Mouse (Mus musculus) megakaryocyte, embryonic 14.5 days (primary cell): ENCODE results near the gene Psmb11. TPM values are rescaled to one million over a fixed set of nuclear protein-coding genes. Genes with fewer than 3 reads are reported as not detected.

Experiments used
- H3K27me3 ChIP-seq: replicated peaks from 2 replicates; pipeline ENCODE3; 2012; ENCODE audit warnings: inconsistent platforms
- H3K36me3 ChIP-seq: replicated peaks from 2 replicates; pipeline ENCODE3; 2012; ENCODE audit warnings: low read length, inconsistent platforms, mixed read lengths
- H3K4me1 ChIP-seq: 2 replicates; pipeline ENCODE4 v1.6.1; 2012; ENCODE audit warnings: inconsistent platforms
- H3K4me3 ChIP-seq: replicated peaks from 2 replicates; pipeline ENCODE3; 2012; ENCODE audit warnings: moderate library complexity, mild to moderate bottlenecking, inconsistent platforms
- H3K9me3 ChIP-seq: 2 replicates; pipeline ENCODE4 v1.6.1; 2012; ENCODE audit warnings: inconsistent platforms
- FLI1 ChIP-seq: IDR thresholded peaks from 2 replicates; pipeline ENCODE4 v1.6.1; 2012; ENCODE audit warnings: low read length, inconsistent platforms, mixed read lengths
- GATA1 ChIP-seq: IDR thresholded peaks from 3 replicates; pipeline ENCODE4 v1.6.1; 2012; ENCODE audit warnings: mixed read lengths, low read length, inconsistent platforms, borderline replicate concordance
- polyA plus RNA-seq: library from polyadenylated mRNA; stranded (reverse); fragments of >175 nt; gene quantifications from 2 replicates; pipeline ENCODE4 v1.2.3, GENCODE M21; 2012; ENCODE audit warnings: low replicate concordance; ENCODE audit not compliant: insufficient read depth

Psmb11 gene
- polyA plus RNA-seq, result not detected in 2 replicates

GRCm38 (mm10) chr14:54621133-54621532 is at the start of gene Psmb11:
Psmb11 (plus strand) TSS chr14:54621433.
- Histone ChIP-seq H3K27me3 (peaks cover 21% of the 10 kb centered on the region), H3K4me1 (peaks cover 4% of the 10 kb centered on the region), H3K4me3 (no peak within 1 kb of the TSS), H3K9me3 (no peaks in the 10 kb centered on the region), H3K36me3 (peaks cover 3% of the 10 kb centered on the region)
- TF ChIP-seq FLI1, result no peak
- TF ChIP-seq GATA1, result no peak

- TF ChIP-seq GATA1 (no peak), FLI1 (no peak)
- peaks cover 59% of the 10 kb centered on the region for H3K4me1 ChIP-seq
- H3K9me3 ChIP-seq, result no peaks in the 10 kb centered on the region
- no peak overlapping the region for H3K4me3 ChIP-seq
- peaks cover 62% of the 10 kb centered on the region for H3K27me3 ChIP-seq
- peaks cover 19% of the 10 kb centered on the region for H3K36me3 ChIP-seq
Measured at GRCm38 (mm10) chr14:54572122-54572521, 49.1 kb upstream of the Psmb11 start.

GRCm38 (mm10) chr14:54572790-54573736 is 48.2 kb upstream of the Psmb11 start:
- Histone ChIP-seq H3K4me3 (peak overlapping the region; percentile 38), H3K27me3 (peaks cover 67% of the 10 kb centered on the region), H3K4me1 (peaks cover 68% of the 10 kb centered on the region), H3K36me3 (peaks cover 19% of the 10 kb centered on the region), H3K9me3 (no peaks in the 10 kb centered on the region)
- no peak for TF ChIP-seq GATA1
- no peak for TF ChIP-seq FLI1

GRCm38 (mm10) chr14:54574253-54574652 is 47.0 kb upstream of the Psmb11 start:
- Histone ChIP-seq H3K4me1 (peaks cover 66% of the 10 kb centered on the region), H3K27me3 (peaks cover 64% of the 10 kb centered on the region), H3K9me3 (no peaks in the 10 kb centered on the region), H3K36me3 (peaks cover 13% of the 10 kb centered on the region), H3K4me3 (peak overlapping the region; percentile 38)
- no peak for TF ChIP-seq FLI1
- no peak for TF ChIP-seq GATA1

DNA sequence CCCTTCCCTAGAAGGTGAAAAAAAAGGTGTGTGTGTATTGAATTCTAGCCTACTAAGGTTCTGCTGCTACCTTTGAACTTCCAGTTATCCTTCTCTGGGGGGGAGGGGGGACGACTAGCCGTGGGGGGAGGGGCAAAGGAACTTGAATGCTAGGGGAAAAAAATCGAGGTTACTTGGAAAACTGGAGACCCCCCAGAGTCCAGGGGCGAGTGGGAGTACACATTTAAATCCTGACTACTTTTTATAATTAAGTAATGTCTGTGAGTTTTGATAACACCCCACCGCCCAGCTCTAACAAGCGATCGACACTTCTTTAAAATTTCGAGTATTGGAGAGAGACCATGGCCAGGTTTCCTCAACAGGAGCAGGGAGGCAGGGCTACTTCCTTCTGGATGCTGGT is 46.2 kb upstream of the Psmb11 start:
- H3K4me3 ChIP-seq, result no peak overlapping the region
- H3K9me3 ChIP-seq, result no peaks in the 10 kb centered on the region

DNA sequence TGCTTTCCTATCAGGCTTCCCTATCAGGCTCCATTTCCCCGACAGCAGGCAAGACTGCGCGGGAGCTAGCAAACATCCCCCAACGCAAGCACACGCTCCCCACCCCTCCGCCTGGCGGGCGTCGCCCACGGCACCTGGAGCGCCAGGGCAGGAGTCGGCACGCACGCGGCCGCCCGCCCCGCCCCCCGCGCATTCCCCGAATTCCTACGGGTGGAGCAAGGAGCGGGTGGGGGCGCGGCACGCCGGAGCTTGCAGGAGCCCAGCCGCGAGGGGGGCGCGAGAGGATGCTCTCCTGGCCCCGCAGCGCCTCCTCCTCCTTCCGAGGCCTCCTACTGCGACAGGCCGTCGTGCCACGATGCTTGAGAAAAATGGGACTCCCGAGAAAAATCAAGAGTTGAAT is 45.6 kb upstream of the Psmb11 start:
- peaks cover 60% of the 10 kb centered on the region for H3K27me3 ChIP-seq
- H3K4me1 ChIP-seq, result peaks cover 66% of the 10 kb centered on the region
- H3K4me3 ChIP-seq, result peak overlapping the region; percentile 79

More for the DNA sequence above, 46.2 kb upstream of the Psmb11 start:
- TF ChIP-seq GATA1 (no peak), FLI1 (no peak)
- Histone ChIP-seq H3K4me1 (peaks cover 66% of the 10 kb centered on the region), H3K27me3 (peaks cover 62% of the 10 kb centered on the region), H3K36me3 (peaks cover 11% of the 10 kb centered on the region)

GRCm38 (mm10) chr14:54576241-54577088 is 44.8 kb upstream of the Psmb11 start:
- H3K27me3 ChIP-seq, result peaks cover 53% of the 10 kb centered on the region
- no peak for TF ChIP-seq FLI1
- TF ChIP-seq GATA1, result no peak
- peaks cover 69% of the 10 kb centered on the region for H3K4me1 ChIP-seq
- H3K9me3 ChIP-seq, result no peaks in the 10 kb centered on the region
- peak overlapping the region; percentile 94 for H3K4me3 ChIP-seq
- peaks cover 3% of the 10 kb centered on the region for H3K36me3 ChIP-seq

More for the DNA sequence above, 45.6 kb upstream of the Psmb11 start:
- peaks cover 9% of the 10 kb centered on the region for H3K36me3 ChIP-seq
- TF ChIP-seq GATA1 (no peak), FLI1 (no peak)
- no peaks in the 10 kb centered on the region for H3K9me3 ChIP-seq

DNA sequence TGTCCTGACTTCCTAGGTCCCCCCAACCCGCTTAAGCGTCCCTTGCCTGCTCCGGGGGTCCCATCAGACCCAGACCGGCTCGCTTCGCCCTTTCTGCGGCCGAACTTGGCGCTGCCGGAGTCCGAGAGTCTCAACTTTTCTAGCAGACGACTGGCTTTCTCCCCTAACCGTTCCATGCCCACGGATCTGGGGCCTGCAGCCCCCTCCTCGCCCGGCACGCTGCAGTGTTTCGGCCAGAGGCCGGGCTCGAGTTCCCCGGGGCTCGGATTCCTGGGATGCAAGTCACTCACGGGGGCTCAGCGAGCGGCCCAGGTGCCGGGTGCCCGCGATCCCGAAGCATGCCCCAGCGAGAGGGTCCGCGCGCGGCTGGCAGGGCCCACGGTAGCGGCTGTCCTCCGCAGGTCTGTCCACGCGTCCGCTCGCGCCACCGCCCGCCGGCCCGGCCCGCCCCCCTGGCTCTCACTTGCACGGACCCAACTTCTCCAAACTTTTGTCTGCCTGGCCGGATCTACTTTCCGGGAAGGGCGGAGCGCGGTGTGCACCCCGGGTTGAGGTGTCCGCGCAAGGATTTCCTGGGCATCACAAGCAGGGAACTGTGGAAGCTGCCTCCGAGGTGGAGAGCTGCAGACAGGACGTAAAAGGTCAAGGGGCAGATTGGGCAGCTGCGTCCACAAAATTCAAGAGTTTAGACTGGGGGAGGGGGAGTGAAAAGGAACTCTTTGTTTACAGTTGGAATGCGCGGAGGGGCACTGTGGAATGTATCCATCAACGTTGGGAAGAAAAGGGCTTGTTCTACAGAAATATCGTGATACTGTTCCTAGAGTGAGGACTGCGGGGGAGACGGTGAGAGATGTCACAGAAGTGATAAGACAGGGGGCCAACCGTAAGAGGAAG is 43.9 kb upstream of the Psmb11 start, which contains the start of gene Ajuba:
Gene Ajuba (minus strand): TSS at position 470 of the 894 bp plus-strand sequence.
- TF ChIP-seq GATA1, result no peak
- no peak for TF ChIP-seq FLI1
- Histone ChIP-seq H3K4me3 (peak within 1 kb of the TSS; percentile 94), H3K4me1 (peaks cover 70% of the 10 kb centered on the region), H3K9me3 (no peaks in the 10 kb centered on the region), H3K36me3 (no peaks in the 10 kb centered on the region), H3K27me3 (peaks cover 48% of the 10 kb centered on the region)

GRCm38 (mm10) chr14:54578063-54578462 is 43.2 kb upstream of the Psmb11 start:
- peaks cover 6% of the 10 kb centered on the region for H3K36me3 ChIP-seq
- TF ChIP-seq FLI1 (no peak), GATA1 (no peak)
- H3K27me3 ChIP-seq, result peaks cover 47% of the 10 kb centered on the region
- H3K4me3 ChIP-seq, result peak overlapping the region; percentile 94
- H3K4me1 ChIP-seq, result peaks cover 70% of the 10 kb centered on the region
- no peaks in the 10 kb centered on the region for H3K9me3 ChIP-seq
